Mouse (Mus musculus): ENCODE data around the gene Nrf1.

Nrf1 gene

DNA sequence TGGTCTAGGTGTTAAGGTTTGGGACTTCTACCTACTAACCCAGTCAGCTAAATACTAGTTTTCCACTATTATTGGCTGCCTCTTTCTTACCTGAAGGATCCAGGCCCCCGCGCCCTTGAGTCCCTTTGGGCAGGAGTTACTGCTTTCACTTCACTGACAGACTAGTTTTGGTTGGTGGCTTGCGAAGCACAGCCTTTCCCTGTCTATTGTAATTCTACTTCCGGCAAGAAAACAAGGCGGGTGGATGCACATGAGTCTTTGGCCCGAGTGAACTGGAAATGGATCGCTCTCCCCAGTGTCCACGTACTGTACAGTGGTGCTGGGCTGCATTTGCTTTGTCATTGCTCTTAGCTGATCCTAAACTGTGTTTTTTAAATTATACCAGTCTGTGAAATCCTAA lies 102.7 kb downstream of the Nrf1 start:
- DNase-seq, result no peak

GRCm38 (mm10) chr6:30152163-30152562 lies 104.4 kb downstream of the Nrf1 start:
- DNase-seq, result no peak

- no peak for DNase-seq
Observed at GRCm38 (mm10) chr6:30152649-30153048, 104.9 kb downstream of the Nrf1 start.

DNA sequence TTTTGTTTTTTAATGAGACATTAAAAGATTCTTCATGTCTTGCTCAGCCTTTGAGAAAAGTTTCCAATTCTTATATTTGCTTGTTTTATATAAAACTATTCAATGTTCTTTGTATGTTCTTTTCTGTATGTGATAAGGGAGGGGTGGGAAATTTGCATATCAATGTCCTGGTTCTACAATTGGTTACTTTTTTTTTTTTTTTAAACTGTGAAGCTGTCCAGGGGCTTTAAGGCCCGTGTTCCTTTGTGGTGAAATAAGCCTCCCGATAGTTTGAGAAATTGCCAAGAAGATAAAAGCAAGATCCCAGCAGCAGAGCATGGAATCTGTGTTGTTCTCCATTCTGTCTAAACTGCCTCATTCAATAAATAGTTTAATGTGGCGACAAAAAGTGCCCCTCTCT lies 105.3 kb downstream of the Nrf1 start:
- no peak for DNase-seq

DNA sequence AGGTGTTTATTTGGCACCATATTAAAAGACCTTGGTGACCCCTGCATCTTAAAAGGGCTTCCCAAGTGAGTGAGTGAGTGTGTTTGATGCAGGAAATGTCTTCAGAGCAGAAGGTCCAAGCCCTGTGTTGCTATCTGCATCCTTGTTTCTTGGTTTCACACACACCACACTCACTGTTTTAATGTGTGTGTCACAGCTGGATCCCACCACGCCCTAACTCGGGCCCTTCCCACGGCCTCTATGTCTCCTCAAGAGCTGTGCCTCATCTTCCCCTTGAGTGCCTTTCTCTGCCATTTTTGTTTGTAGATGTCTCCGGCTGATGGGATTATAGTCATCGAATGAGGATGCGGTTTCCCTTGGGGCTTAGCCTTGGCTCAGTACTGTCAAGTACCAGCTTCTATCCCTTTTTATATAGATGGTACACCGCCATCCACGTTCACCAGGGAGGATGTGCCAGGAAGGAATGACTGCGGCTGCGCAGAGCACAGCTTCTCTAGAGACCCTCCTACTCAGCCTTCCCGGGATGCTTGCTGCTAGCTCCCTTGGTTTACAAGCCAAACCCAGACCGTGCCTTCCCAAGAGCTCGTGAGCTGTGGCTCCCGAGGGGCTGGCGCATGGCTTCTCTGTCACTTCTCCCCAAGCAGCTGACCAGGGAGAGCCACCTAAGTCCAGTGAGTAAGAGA lies 106.1 kb downstream of the Nrf1 start:
- no peak for DNase-seq

- no peak for DNase-seq
Observed at GRCm38 (mm10) chr6:30159516-30160045, 111.8 kb downstream of the Nrf1 start.

DNA sequence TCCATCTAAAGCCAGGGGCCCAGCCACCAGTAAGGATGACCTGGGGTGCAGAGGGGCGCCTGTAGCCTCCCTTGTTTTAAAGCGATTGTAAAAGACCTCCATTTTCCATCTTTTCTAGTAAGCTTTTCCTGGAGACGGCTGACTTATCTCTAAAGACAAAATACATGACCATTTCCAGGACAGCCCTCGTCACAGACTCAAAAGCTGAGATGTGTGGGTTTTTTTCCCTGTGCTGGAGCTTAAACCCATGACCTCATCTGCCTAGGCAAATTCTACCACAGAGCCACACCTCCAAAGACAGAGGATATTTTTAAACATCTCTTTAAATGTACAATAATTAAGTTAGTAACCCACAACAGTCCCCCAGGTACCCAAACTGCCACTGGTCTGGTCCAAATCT lies 112.6 kb downstream of the Nrf1 start:
- no peak for DNase-seq

DNA sequence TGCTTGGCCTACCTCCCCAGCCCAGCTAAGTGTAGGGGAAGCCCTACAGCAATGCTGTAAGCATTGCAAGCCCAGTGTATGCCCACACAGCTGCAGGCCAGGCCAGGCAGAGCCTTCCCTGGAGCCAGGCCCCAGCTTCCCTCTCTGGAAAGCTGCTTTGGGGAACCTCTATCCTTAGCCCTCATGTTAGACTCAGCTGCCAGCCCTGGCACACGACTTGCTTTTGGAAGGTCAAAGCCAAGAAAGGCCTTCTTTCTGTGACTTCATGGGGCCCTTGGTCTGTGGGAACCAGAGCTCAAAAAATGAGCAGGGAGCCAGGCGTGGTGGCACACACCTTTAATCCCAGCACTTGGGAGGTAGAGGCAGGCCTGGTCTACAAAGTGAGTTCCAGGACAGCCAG lies 113.8 kb downstream of the Nrf1 start:
- no peak for DNase-seq

DNA sequence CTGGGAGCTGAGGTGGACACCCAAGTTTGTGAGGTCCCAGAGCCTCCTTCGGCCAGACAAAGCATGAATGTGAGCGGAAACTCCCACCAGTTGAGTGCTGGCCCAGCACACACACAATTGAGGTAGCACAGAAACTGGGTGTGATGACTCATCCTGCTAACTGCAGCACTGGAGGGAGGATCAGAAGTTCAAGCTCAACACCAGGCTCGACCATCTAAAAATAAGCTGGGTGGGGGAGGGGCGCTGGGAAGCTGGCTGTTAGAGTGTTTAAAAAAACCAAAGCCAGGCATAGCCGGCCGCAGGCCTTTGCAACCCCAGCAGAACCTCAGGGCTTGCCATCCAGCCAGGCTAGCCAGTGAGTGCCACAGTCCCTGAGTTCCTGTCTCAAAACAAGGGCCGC lies 114.3 kb downstream of the Nrf1 start:
- DNase-seq, result no peak

DNA sequence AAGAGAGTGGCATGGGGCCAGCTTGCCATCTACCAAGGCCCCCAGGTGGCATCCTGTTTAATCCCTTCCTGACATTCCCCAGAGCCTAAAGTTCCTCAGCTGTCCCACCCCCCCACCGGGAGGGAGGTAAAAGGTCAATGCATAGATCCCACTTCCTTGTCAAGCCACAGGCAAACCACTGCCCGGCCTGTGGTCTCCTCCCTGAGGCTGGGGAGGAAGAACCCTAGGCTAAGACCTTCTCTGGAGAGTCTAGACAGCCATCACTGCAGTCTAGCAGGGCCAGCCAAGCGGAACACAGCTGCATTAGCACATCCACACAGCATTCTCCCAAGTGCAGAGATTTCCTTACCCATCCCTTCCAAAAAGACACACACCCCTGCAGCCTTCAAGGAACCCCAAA lies 118.6 kb downstream of the Nrf1 start:
- DNase-seq, result no peak

DNA sequence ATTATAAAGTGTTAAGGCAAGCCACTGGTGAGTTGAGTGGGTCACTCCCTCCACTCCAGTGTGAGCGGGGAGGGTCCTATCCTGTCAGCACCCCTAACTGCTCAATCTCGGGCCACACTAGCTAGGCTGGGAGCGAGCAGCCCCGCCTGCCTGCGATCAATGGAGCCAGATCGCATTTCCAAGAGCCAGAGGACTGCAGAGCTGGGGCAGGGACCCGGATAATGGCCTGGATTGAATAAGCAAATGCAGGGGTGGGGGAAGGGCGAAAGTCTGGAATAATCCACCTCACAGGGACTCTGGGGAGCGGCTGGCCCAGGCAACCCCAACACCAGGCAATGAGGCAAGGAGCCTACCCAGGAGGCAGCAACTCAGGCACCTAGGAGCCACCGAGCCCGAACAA lies 119.4 kb downstream of the Nrf1 start:
- DNase-seq, result no peak

GRCm38 (mm10) chr6:30168275-30168674 lies 120.5 kb downstream of the Nrf1 start:
- DNase-seq, result no peak

GRCm38 (mm10) chr6:30169148-30169547 lies 121.4 kb downstream of the Nrf1 start:
- DNase-seq, result no peak

DNA sequence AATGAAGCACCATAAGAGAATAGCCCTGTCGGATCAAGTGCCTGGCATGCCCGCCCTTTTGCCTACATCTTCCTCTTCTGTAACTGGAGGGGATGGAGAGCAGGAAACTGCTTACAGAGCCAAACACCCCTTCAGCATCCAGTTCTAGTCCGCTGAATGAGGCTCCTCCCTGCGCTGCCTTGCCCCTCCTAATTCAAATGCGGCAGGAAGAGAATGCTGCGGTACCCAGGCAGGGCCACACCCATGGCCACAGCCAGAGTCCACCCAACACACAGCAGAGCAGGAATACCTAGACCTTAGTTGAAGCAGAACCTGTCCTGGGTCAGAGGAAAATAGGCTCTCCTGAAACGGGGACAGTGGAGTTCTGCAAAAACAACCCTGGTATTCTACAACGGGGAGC lies 123.4 kb downstream of the Nrf1 start:
- DNase-seq, result no peak

DNA sequence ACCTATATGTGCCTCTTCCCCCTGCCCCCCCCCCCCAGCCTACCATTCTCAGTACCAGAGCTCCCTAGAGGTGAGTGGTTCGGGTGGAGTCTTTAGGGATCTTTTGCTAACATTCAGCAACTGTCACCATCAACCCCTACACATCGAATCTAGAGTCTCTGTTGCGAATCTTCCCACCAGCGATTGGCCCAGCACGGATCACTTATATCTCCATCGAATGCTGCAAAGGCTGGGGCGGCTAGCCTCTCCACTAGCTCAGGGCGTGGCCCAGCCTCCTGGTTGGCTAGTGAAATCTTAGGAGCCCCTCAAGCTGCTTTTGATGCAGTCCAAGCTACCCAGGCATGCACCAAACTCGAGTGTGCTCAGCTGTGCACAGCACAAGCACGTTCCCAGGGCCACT lies 124.2 kb downstream of the Nrf1 start:
- no peak for DNase-seq

DNA sequence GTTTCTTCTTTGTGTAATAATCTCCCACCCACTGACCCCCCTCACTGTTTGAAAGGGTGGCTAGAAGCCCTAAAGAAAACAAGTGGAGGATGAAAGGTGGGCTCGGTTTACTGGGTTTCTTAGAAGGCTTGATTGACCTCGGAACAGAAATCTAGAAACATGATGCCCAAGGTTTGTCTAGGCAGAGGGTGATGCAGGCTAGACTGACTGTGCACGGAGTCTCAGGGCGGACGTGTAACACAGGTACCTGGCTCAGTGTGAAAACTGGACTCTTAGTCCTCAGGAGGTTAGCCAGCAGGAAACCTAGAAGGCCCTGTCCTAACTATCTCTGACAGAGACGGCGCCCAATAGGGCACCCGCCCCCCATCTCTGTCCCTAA lies 124.6 kb downstream of the Nrf1 start:
- DNase-seq, result no peak

GRCm38 (mm10) chr6:30172820-30173550 lies 125.2 kb downstream of the Nrf1 start:
- peak; percentile 16 for DNase-seq

DNA sequence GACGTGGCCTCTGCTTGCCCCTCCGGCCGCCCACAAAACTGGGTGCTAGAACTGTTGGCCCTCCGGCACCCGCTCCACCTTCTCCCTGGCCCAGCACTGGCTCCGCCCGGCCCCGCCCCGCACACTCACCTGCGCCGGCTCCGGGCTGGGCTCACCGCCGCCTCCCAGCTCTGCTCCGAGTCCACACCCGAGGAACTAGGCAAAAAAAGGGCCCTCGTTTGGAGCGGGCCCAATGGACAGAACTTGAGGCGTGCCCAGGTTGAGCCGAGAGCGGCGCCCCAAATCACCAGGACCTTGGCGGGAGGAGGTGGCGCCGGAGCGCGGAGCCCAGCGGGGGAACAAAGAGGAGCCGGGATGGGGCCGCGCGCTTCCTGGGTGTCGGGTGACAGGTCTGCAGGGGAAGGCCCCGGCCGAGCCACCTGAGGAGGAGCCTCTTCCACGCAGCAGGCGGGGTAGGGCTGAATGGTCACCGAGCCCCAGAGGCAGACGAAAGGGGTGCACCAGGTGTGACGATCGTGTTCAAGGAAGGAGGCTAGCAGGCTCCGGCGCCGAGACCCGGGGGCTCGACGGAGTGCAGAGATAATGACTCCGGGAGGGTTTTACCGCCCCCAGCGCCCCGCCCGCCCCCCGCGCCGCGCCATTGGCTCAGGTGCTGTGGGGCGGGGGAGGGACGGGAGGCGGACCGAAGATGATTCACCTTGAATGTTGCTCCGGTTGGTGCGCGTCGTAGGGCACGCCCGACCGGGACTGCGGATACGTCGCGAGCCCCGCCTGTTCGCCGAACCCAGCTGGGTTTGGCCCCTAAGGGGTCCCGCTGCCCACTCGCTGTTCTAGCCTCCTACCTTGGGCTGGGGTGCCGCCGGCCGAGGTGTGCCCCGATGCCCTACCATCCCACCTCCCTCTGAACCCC lies 126.0 kb downstream of the Nrf1 start:
- no peak for DNase-seq

DNA sequence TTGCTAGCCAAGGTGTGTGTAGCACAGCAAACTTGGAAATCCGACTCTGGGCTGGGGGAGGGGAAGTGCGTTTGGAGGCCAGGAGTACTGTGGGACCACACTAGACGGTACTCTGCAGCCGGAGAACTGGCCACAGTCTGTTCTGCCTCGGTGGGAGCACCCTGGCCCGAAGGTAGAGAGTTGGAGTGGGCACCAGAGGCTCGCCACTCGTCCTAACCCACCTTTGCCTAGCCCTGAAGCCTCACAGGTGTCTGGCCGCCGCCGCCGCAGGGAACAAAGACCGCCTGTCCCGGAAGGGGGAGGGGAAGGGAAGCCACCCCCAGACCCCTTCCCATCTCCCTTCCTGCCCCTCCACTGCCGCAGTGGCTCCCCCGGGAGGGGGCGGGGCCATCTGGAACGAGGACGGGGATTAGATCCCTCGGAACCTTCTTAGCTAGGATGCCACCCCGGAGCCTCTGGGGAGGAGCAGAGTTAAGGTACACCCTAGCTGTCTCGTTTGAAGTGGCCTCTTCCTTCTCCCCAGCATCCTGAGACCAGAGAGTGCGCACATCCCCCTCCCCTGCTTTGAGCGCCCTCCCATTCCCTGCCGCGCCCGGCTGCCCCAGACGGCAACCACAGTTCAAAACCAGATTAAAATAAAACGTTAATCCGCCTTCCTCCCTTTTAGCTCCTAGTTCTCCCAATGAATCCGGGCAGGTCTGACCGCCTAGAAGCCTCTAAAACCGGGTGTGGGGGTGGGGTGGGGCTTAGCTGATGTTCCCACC lies 126.9 kb downstream of the Nrf1 start:
- DNase-seq, result no peak

GRCm38 (mm10) chr6:30175225-30175917 lies 127.6 kb downstream of the Nrf1 start:
- DNase-seq, result no peak

DNA sequence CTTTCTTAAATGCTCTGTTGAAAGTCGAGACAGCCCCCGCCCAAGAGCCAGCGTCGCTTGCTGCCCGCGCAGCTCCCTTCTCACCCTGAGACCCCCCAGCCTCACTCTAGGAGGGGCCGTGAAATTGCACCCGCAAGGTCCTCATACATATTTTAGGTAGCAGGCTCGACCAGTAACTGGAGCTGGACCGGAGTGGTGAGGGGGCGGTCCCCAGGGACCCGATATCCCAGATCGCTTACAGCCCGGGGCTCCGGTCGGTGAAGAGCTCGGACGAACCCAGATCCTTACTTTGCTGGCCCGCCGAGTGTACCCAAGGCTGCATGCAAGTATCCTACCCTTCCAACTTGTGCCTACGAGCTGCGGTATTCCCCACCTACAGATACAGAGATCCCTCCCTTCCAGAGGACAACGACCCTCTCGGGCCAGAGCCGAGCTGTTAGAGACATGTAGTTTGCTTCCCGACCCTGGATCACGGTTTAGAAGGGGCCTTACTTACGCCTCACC lies 128.2 kb downstream of the Nrf1 start:
- DNase-seq, result no peak

GRCm38 (mm10) chr6:30176496-30176895 lies 128.7 kb downstream of the Nrf1 start:
- DNase-seq, result no peak
